Mouse (Mus musculus): ENCODE measurements around the gene Gdpd3. TPM values are rescaled to one million over a fixed set of nuclear protein-coding genes. Genes with fewer than 3 reads are reported as not detected.

Gene Gdpd3
- total RNA-seq, 2 experiments from 2014 or later: 5.2 to 5.5 TPM

GRCm38 (mm10) chr7:126782693-126783092 is 16.6 kb downstream of the Gdpd3 start:
- intact Hi-C loops (cut with DNase I): no loop called here
- no peak for DNase-seq

- intact Hi-C loops (cut with DNase I): no loop called here
- no peak for DNase-seq
Observed at GRCm38 (mm10) chr7:126784469-126784868, 18.3 kb downstream of the Gdpd3 start.

- intact Hi-C loops (cut with DNase I): no loop called here
- no peak for DNase-seq
Observed at GRCm38 (mm10) chr7:126785056-126785455, 18.9 kb downstream of the Gdpd3 start.

- no peak for DNase-seq
- intact Hi-C loops (cut with DNase I): no loop called here
Observed at GRCm38 (mm10) chr7:126786142-126786541, 20.0 kb downstream of the Gdpd3 start.

GRCm38 (mm10) chr7:126789141-126789540 is 23.0 kb downstream of the Gdpd3 start:
- intact Hi-C loops (cut with DNase I): no loop called here
- no peak for DNase-seq

GRCm38 (mm10) chr7:126791851-126792720 is 26.0 kb downstream of the Gdpd3 start, which contains the start of gene Ppp4c:
Ppp4c (minus strand) TSS chr7:126792496.
- DNase-seq: peak; percentile 98
- intact Hi-C loops (cut with DNase I): no loop called here

GRCm38 (mm10) chr7:126792721-126793443 is 26.7 kb downstream of the Gdpd3 start:
- DNase-seq: no peak
- intact Hi-C loops (cut with DNase I): no loop called here

- DNase-seq: no peak
- intact Hi-C loops (cut with DNase I): no loop called here
Observed at GRCm38 (mm10) chr7:126793456-126794270, 27.5 kb downstream of the Gdpd3 start.

- intact Hi-C loops (cut with DNase I): no loop called here
- DNase-seq: no peak
Observed at GRCm38 (mm10) chr7:126794271-126794605, 28.1 kb downstream of the Gdpd3 start.

- intact Hi-C loops (cut with DNase I): no loop called here
- no peak for DNase-seq
Observed at GRCm38 (mm10) chr7:126795387-126796317, 29.5 kb downstream of the Gdpd3 start.

- peak; percentile 79 for DNase-seq
- intact Hi-C loops (cut with DNase I): no loop called here
Observed at GRCm38 (mm10) chr7:126796350-126796932, 30.3 kb downstream of the Gdpd3 start.

GRCm38 (mm10) chr7:126797411-126798126 is 31.4 kb downstream of the Gdpd3 start, which contains the start of gene Fam57b:
Fam57b (plus strand) TSS chr7:126797668.
- peak; percentile 84 for DNase-seq
- intact Hi-C loops (cut with DNase I): no loop called here

GRCm38 (mm10) chr7:126798127-126799049 is 32.3 kb downstream of the Gdpd3 start:
- intact Hi-C loops (cut with DNase I): no loop called here
- DNase-seq: no peak

GRCm38 (mm10) chr7:126799050-126799467 is 32.9 kb downstream of the Gdpd3 start:
- intact Hi-C loops (cut with DNase I): no loop called here
- peak; percentile 97 for DNase-seq

GRCm38 (mm10) chr7:126799468-126800268 is 33.5 kb downstream of the Gdpd3 start:
- intact Hi-C loops (cut with DNase I): no loop called here
- DNase-seq: peak; percentile 49

- intact Hi-C loops (cut with DNase I): no loop called here
- DNase-seq: no peak
Observed at GRCm38 (mm10) chr7:126800269-126801056, 34.3 kb downstream of the Gdpd3 start.
